Mouse (Mus musculus): ENCODE measurements around the gene Rnf44. TPM values are rescaled to one million over a fixed set of nuclear protein-coding genes. Genes with fewer than 3 reads are reported as not detected.

Gene Rnf44
- polyA plus RNA-seq, 1 experiment from 2014 or later, result 49.4 TPM

- Histone ChIP-seq H3K4me1 (replicated peaks; ENCODE audit: control insufficient read depth, insufficient read depth, low read length) (peaks cover 35% of the 10 kb centered on the region), H3K27me3 (ENCODE audit: control insufficient read depth, insufficient read depth, low read depth, low read length) (no peaks in the 10 kb centered on the region), H3K4me3 (ENCODE audit: low read length) (no peak overlapping the region), H3K27ac (ENCODE audit: low read length) (no peak overlapping the region), H3K9me3 (ENCODE audit: control insufficient read depth, low read length) (no peaks in the 10 kb centered on the region), H3K36me3 (ENCODE audit: control insufficient read depth, insufficient read depth, low read length) (no peaks in the 10 kb centered on the region), H3K4me2 (ENCODE audit: low read depth, low read length) (no peak overlapping the region), H3K9ac (ENCODE audit: low read length) (no peak overlapping the region)
- ATAC-seq (ENCODE audit: low read depth), result no peak
- WGBS, result 85% methylated on average over 8 of the region's 8 CpGs
Observed at GRCm38 (mm10) chr13:54690151-54690740, 3.5 kb downstream of the Rnf44 start.

GRCm38 (mm10) chr13:54687575-54688424 is 5.9 kb downstream of the Rnf44 start:
- Histone ChIP-seq H3K4me1 (replicated peaks; ENCODE audit: control insufficient read depth, insufficient read depth, low read length) (peaks cover 38% of the 10 kb centered on the region), H3K9ac (ENCODE audit: low read length) (peak overlapping the region; percentile 94), H3K4me3 (ENCODE audit: low read length) (peak overlapping the region; percentile 90), H3K27me3 (ENCODE audit: control insufficient read depth, insufficient read depth, low read depth, low read length) (no peaks in the 10 kb centered on the region), H3K4me2 (ENCODE audit: low read depth, low read length) (peak overlapping the region; percentile 88), H3K9me3 (ENCODE audit: control insufficient read depth, low read length) (no peaks in the 10 kb centered on the region), H3K27ac (ENCODE audit: low read length) (peak overlapping the region; percentile 99), H3K36me3 (ENCODE audit: control insufficient read depth, insufficient read depth, low read length) (peaks cover 10% of the 10 kb centered on the region)
- peak; percentile 93 for ATAC-seq (ENCODE audit: low read depth)
- under 1% methylated on average over 81 of the region's 82 CpGs for WGBS

- peaks cover 16% of the 10 kb centered on the region for H3K36me3 ChIP-seq (ENCODE audit: control insufficient read depth, insufficient read depth, low read length)
- H3K9me3 ChIP-seq (ENCODE audit: control insufficient read depth, low read length), result no peaks in the 10 kb centered on the region
- peak; percentile 72 for ATAC-seq (ENCODE audit: low read depth)
- H3K4me3 ChIP-seq (ENCODE audit: low read length), result peak overlapping the region; percentile 90
- H3K9ac ChIP-seq (ENCODE audit: low read length), result peak overlapping the region; percentile 94
- H3K27ac ChIP-seq (ENCODE audit: low read length), result peak overlapping the region; percentile 99
- H3K27me3 ChIP-seq (ENCODE audit: control insufficient read depth, insufficient read depth, low read depth, low read length), result no peaks in the 10 kb centered on the region
- WGBS, result under 1% methylated on average over 33 of the region's 35 CpGs
- peaks cover 30% of the 10 kb centered on the region for H3K4me1 ChIP-seq (replicated peaks; ENCODE audit: control insufficient read depth, insufficient read depth, low read length)
- peak overlapping the region; percentile 88 for H3K4me2 ChIP-seq (ENCODE audit: low read depth, low read length)
Observed at GRCm38 (mm10) chr13:54687096-54687495, 6.6 kb downstream of the Rnf44 start.

GRCm38 (mm10) chr13:54686139-54687053 is 7.3 kb downstream of the Rnf44 start:
- WGBS, result 3% methylated on average over 19 of the region's 19 CpGs
- Histone ChIP-seq H3K27ac (ENCODE audit: low read length) (peak overlapping the region; percentile 99), H3K9me3 (ENCODE audit: control insufficient read depth, low read length) (no peaks in the 10 kb centered on the region), H3K9ac (ENCODE audit: low read length) (peak overlapping the region; percentile 94), H3K27me3 (ENCODE audit: control insufficient read depth, insufficient read depth, low read depth, low read length) (no peaks in the 10 kb centered on the region), H3K4me1 (replicated peaks; ENCODE audit: control insufficient read depth, insufficient read depth, low read length) (peaks cover 23% of the 10 kb centered on the region), H3K4me2 (ENCODE audit: low read depth, low read length) (peak overlapping the region; percentile 88), H3K4me3 (ENCODE audit: low read length) (peak overlapping the region; percentile 90), H3K36me3 (ENCODE audit: control insufficient read depth, insufficient read depth, low read length) (peaks cover 22% of the 10 kb centered on the region)
- ATAC-seq (ENCODE audit: low read depth), result no peak

GRCm38 (mm10) chr13:54685174-54685573 is 8.5 kb downstream of the Rnf44 start:
- ATAC-seq (ENCODE audit: low read depth), result no peak
- Histone ChIP-seq H3K27ac (ENCODE audit: low read length) (no peak overlapping the region), H3K36me3 (ENCODE audit: control insufficient read depth, insufficient read depth, low read length) (peaks cover 32% of the 10 kb centered on the region), H3K4me3 (ENCODE audit: low read length) (no peak overlapping the region), H3K4me1 (replicated peaks; ENCODE audit: control insufficient read depth, insufficient read depth, low read length) (peaks cover 23% of the 10 kb centered on the region), H3K4me2 (ENCODE audit: low read depth, low read length) (peak overlapping the region; percentile 88), H3K27me3 (ENCODE audit: control insufficient read depth, insufficient read depth, low read depth, low read length) (no peaks in the 10 kb centered on the region), H3K9ac (ENCODE audit: low read length) (peak overlapping the region; percentile 18; the same call in 1 of the 2 replicates), H3K9me3 (ENCODE audit: control insufficient read depth, low read length) (no peaks in the 10 kb centered on the region)
- 46% methylated on average over 2 of the region's 2 CpGs for WGBS

- Histone ChIP-seq H3K4me3 (ENCODE audit: low read length) (no peak overlapping the region), H3K4me1 (replicated peaks; ENCODE audit: control insufficient read depth, insufficient read depth, low read length) (peaks cover 23% of the 10 kb centered on the region), H3K9me3 (ENCODE audit: control insufficient read depth, low read length) (no peaks in the 10 kb centered on the region), H3K36me3 (ENCODE audit: control insufficient read depth, insufficient read depth, low read length) (peaks cover 35% of the 10 kb centered on the region), H3K9ac (ENCODE audit: low read length) (no peak overlapping the region), H3K4me2 (ENCODE audit: low read depth, low read length) (no peak overlapping the region), H3K27ac (ENCODE audit: low read length) (no peak overlapping the region), H3K27me3 (ENCODE audit: control insufficient read depth, insufficient read depth, low read depth, low read length) (no peaks in the 10 kb centered on the region)
- 74% methylated on average over 3 of the region's 3 CpGs for WGBS
- no peak for ATAC-seq (ENCODE audit: low read depth)
Observed at GRCm38 (mm10) chr13:54684140-54684896, 9.4 kb downstream of the Rnf44 start.

- H3K9ac ChIP-seq (ENCODE audit: low read length), result no peak overlapping the region
- H3K27ac ChIP-seq (ENCODE audit: low read length), result no peak overlapping the region
- no peak overlapping the region for H3K4me2 ChIP-seq (ENCODE audit: low read depth, low read length)
- H3K4me3 ChIP-seq (ENCODE audit: low read length), result no peak overlapping the region
- 91% methylated on average over 3 of the region's 3 CpGs for WGBS
- ATAC-seq (ENCODE audit: low read depth), result no peak
- H3K27me3 ChIP-seq (ENCODE audit: control insufficient read depth, insufficient read depth, low read depth, low read length), result no peaks in the 10 kb centered on the region
- peaks cover 42% of the 10 kb centered on the region for H3K36me3 ChIP-seq (ENCODE audit: control insufficient read depth, insufficient read depth, low read length)
- H3K4me1 ChIP-seq (replicated peaks; ENCODE audit: control insufficient read depth, insufficient read depth, low read length), result peaks cover 19% of the 10 kb centered on the region
- no peaks in the 10 kb centered on the region for H3K9me3 ChIP-seq (ENCODE audit: control insufficient read depth, low read length)
Observed at GRCm38 (mm10) chr13:54683301-54683700, 10.4 kb downstream of the Rnf44 start.

GRCm38 (mm10) chr13:54681291-54681690 is 12.4 kb downstream of the Rnf44 start:
- WGBS, result 83% methylated on average over 8 of the region's 8 CpGs
- Histone ChIP-seq H3K27me3 (ENCODE audit: control insufficient read depth, insufficient read depth, low read depth, low read length) (no peaks in the 10 kb centered on the region), H3K4me3 (ENCODE audit: low read length) (no peak overlapping the region), H3K4me2 (ENCODE audit: low read depth, low read length) (no peak overlapping the region), H3K36me3 (ENCODE audit: control insufficient read depth, insufficient read depth, low read length) (peaks cover 42% of the 10 kb centered on the region), H3K9ac (ENCODE audit: low read length) (no peak overlapping the region), H3K4me1 (replicated peaks; ENCODE audit: control insufficient read depth, insufficient read depth, low read length) (peaks cover 17% of the 10 kb centered on the region), H3K27ac (ENCODE audit: low read length) (no peak overlapping the region), H3K9me3 (ENCODE audit: control insufficient read depth, low read length) (no peaks in the 10 kb centered on the region)
- ATAC-seq (ENCODE audit: low read depth), result no peak
